Mouse (Mus musculus): Measurements from ENCODE around the gene Rnase10. TPM values are rescaled to one million over a fixed set of nuclear protein-coding genes. Genes with fewer than 3 reads are reported as not detected.

Rnase10 gene
- polyA plus RNA-seq, 2 experiments = not detected

GRCm38 (mm10) chr14:50991037-50991436 lies 16.5 kb upstream of the Rnase10 start:
- no peak for DNase-seq (ENCODE audit: low read depth in 3 of 3, low spot score in 3 of 3)
- Histone ChIP-seq H3K9me3 (ENCODE audit: control insufficient read depth, low read length) (no peaks in the 10 kb centered on the region), H3K4me3 (ENCODE audit: insufficient read depth in 1 of 2, low read depth in 2 of 2, low read length in 2 of 2) (no peak overlapping the region), H3K9ac (replicated peaks) (no peak overlapping the region), H3K4me1 (replicated peaks; ENCODE audit: control insufficient read depth in 2 of 2, insufficient read depth in 2 of 2, low read length in 1 of 2) (no peaks in the 10 kb centered on the region), H3K4me2 (ENCODE audit: low read depth) (no peak overlapping the region), H3K27me3 (ENCODE audit: control insufficient read depth, insufficient read depth, low read length) (no peaks in the 10 kb centered on the region), H3K27ac (no peak overlapping the region), H3K36me3 (replicated peaks; ENCODE audit: control insufficient read depth, insufficient read depth, low read depth) (no peaks in the 10 kb centered on the region)
- 58% methylated on average over 3 of the region's 3 CpGs for WGBS (ENCODE audit: insufficient replicate concordance)
- TF ChIP-seq EP300 (IDR thresholded peaks at IDR 0.05; ENCODE audit: low read depth) (no peak), CTCF (IDR thresholded peaks at IDR 0.05; ENCODE audit: low read depth) (no peak)
- ATAC-seq (ENCODE audit: insufficient read depth) = no peak

GRCm38 (mm10) chr14:50997088-50997487 lies 10.5 kb upstream of the Rnase10 start:
- H3K36me3 ChIP-seq (replicated peaks; ENCODE audit: control insufficient read depth, insufficient read depth, low read depth) = no peaks in the 10 kb centered on the region
- H3K27me3 ChIP-seq (ENCODE audit: control insufficient read depth, insufficient read depth, low read length) = no peaks in the 10 kb centered on the region
- H3K4me3 ChIP-seq (ENCODE audit: insufficient read depth in 1 of 2, low read depth in 2 of 2, low read length in 2 of 2) = no peak overlapping the region
- ATAC-seq (ENCODE audit: insufficient read depth) = no peak
- TF ChIP-seq CTCF (IDR thresholded peaks at IDR 0.05; ENCODE audit: low read depth) (no peak), EP300 (IDR thresholded peaks at IDR 0.05; ENCODE audit: low read depth) (no peak)
- H3K27ac ChIP-seq = no peak overlapping the region
- no peaks in the 10 kb centered on the region for H3K9me3 ChIP-seq (ENCODE audit: control insufficient read depth, low read length)
- 10% methylated on average over 3 of the region's 3 CpGs for WGBS (ENCODE audit: insufficient replicate concordance)
- peaks cover 0 to 6% of the 10 kb centered on the region in 2 experiments; a peak in 1 of 4 replicates for H3K4me1 ChIP-seq (replicated peaks; ENCODE audit: control insufficient read depth in 2 of 2, insufficient read depth in 2 of 2, low read length in 1 of 2)
- no peak for DNase-seq (ENCODE audit: low read depth in 3 of 3, low spot score in 3 of 3)
- no peak overlapping the region for H3K9ac ChIP-seq (replicated peaks)
- H3K4me2 ChIP-seq (ENCODE audit: low read depth) = no peak overlapping the region

GRCm38 (mm10) chr14:50997999-50998666 lies 9.4 kb upstream of the Rnase10 start:
- Histone ChIP-seq H3K9ac (replicated peaks) (no peak overlapping the region), H3K4me3 (ENCODE audit: insufficient read depth in 1 of 2, low read depth in 2 of 2, low read length in 2 of 2) (no peak overlapping the region), H3K4me2 (ENCODE audit: low read depth) (no peak overlapping the region), H3K27ac (no peak overlapping the region), H3K36me3 (replicated peaks; ENCODE audit: control insufficient read depth, insufficient read depth, low read depth) (no peaks in the 10 kb centered on the region), H3K27me3 (ENCODE audit: control insufficient read depth, insufficient read depth, low read length) (no peaks in the 10 kb centered on the region), H3K9me3 (ENCODE audit: control insufficient read depth, low read length) (no peaks in the 10 kb centered on the region), H3K4me1 (replicated peaks; ENCODE audit: control insufficient read depth in 2 of 2, insufficient read depth in 2 of 2, low read length in 1 of 2) (peaks cover 0 to 6% of the 10 kb centered on the region in 2 experiments; a peak in 1 of 4 replicates)
- DNase-seq (ENCODE audit: low read depth in 3 of 3, low spot score in 3 of 3) (no peak), ATAC-seq (ENCODE audit: insufficient read depth) (no peak)
- TF ChIP-seq CTCF (IDR thresholded peaks at IDR 0.05; ENCODE audit: low read depth) = no peak
- no peak for TF ChIP-seq EP300 (IDR thresholded peaks at IDR 0.05; ENCODE audit: low read depth)
- WGBS (ENCODE audit: insufficient replicate concordance) = 45% methylated on average over 2 of the region's 2 CpGs

GRCm38 (mm10) chr14:51007914-51008713 lies 563 bp downstream of the Rnase10 start:
- Histone ChIP-seq H3K9me3 (ENCODE audit: control insufficient read depth, low read length) (no peaks in the 10 kb centered on the region), H3K36me3 (replicated peaks; ENCODE audit: control insufficient read depth, insufficient read depth, low read depth) (no peaks in the 10 kb centered on the region), H3K4me1 (replicated peaks; ENCODE audit: control insufficient read depth in 2 of 2, insufficient read depth in 2 of 2, low read length in 1 of 2) (peaks cover 0 to 5% of the 10 kb centered on the region in 2 experiments; a peak in 1 of 4 replicates), H3K27me3 (ENCODE audit: control insufficient read depth, insufficient read depth, low read length) (no peaks in the 10 kb centered on the region), H3K4me3 (ENCODE audit: insufficient read depth in 1 of 2, low read depth in 2 of 2, low read length in 2 of 2) (no peak overlapping the region), H3K4me2 (ENCODE audit: low read depth) (no peak overlapping the region), H3K27ac (no peak overlapping the region), H3K9ac (replicated peaks) (no peak overlapping the region)
- no peak for TF ChIP-seq CTCF (IDR thresholded peaks at IDR 0.05; ENCODE audit: low read depth)
- TF ChIP-seq EP300 (IDR thresholded peaks at IDR 0.05; ENCODE audit: low read depth) = no peak
- 53% methylated on average over 13 of the region's 13 CpGs for WGBS (ENCODE audit: insufficient replicate concordance)
- ATAC-seq (ENCODE audit: insufficient read depth) (no peak), DNase-seq (ENCODE audit: low read depth in 3 of 3, low spot score in 3 of 3) (no peak)

- 60% methylated on average over 4 of the region's 4 CpGs for WGBS (ENCODE audit: insufficient replicate concordance)
- H3K9ac ChIP-seq (replicated peaks) = no peak overlapping the region
- TF ChIP-seq CTCF (IDR thresholded peaks at IDR 0.05; ENCODE audit: low read depth) = no peak
- TF ChIP-seq EP300 (IDR thresholded peaks at IDR 0.05; ENCODE audit: low read depth) = no peak
- H3K9me3 ChIP-seq (ENCODE audit: control insufficient read depth, low read length) = no peaks in the 10 kb centered on the region
- DNase-seq (ENCODE audit: low read depth in 3 of 3, low spot score in 3 of 3) (no peak), ATAC-seq (ENCODE audit: insufficient read depth) (no peak)
- no peak overlapping the region for H3K27ac ChIP-seq
- no peak overlapping the region for H3K4me2 ChIP-seq (ENCODE audit: low read depth)
- H3K36me3 ChIP-seq (replicated peaks; ENCODE audit: control insufficient read depth, insufficient read depth, low read depth) = no peaks in the 10 kb centered on the region
- H3K4me1 ChIP-seq (replicated peaks; ENCODE audit: control insufficient read depth in 2 of 2, insufficient read depth in 2 of 2, low read length in 1 of 2) = peaks cover 0 to 5% of the 10 kb centered on the region in 2 experiments; a peak in 1 of 4 replicates
- H3K27me3 ChIP-seq (ENCODE audit: control insufficient read depth, insufficient read depth, low read length) = no peaks in the 10 kb centered on the region
- H3K4me3 ChIP-seq (ENCODE audit: insufficient read depth in 1 of 2, low read depth in 2 of 2, low read length in 2 of 2) = no peak overlapping the region
Observed at GRCm38 (mm10) chr14:51008781-51009180, 1.2 kb downstream of the Rnase10 start.
